Mouse (Mus musculus): ENCODE measurements around the gene Mylip. TPM values are rescaled to one million over a fixed set of nuclear protein-coding genes. Genes with fewer than 3 reads are reported as not detected.
A peak's percentile ranks its signal among the peaks of the same experiment; 100 is the strongest.

The Mylip gene
- total RNA-seq, 4 experiments from 2014 or later, result 14.3 to 28.1 (median 19.6) TPM

GRCm38 (mm10) chr13:45390962-45391853, 1.7 kb downstream of the Mylip start:
- DNase-seq (ENCODE audit: low spot score), result peak; percentile 68

DNA sequence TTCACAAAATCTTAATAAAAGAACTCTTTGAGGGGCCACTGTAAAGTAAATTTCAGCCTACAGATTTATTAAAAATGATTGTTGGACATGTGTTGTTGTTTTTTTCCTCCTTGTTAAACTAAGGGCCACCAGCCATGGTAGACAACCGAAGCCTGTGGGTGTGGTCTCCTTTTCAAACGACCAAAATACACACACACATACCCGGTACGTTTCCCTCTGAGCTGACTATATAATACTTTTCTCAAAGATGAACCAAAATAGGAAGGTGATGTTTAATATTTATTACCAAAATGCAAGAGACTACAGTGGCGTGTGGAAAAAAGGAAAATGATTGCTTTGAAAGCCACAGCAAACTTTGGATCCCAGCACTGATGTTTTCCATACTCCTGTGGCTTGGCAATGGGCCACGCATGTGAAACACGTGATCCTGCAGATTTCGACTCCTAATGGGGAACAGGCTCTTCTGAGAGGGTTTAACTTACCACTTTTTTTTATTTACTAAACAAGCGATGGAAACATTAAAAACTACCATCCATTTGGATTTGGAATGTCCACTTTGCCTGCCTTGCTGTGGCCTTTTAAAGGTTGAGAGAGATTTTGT, 2.4 kb downstream of the Mylip start:
- DNase-seq (ENCODE audit: low spot score), result peak; percentile 75

DNA sequence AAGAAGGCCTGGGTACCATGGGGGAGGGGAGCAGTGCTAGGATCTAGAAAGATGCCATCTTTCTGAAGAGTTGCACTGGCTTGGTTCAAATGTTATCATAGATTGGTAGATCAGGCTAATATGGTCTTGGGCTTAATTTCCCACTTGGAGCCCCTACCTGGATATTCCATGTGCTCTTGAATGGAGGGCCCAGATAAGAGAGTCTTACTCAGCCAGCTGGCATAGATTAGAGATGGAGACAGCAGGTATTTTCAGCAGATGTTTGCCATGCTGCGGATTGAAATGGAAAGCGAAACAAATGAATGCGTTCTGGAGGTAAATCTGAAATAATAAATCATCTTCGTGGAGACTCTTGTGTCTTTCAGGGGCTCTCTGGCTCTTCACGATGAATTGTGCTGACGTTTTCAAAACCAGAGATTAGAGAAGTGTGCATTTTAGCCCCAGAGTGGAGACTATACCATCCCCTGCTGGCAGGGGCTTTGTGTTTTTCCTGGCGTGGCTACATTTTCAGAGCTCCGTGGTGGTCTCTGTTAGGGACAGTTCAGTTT, 4.8 kb downstream of the Mylip start:
- DNase-seq (ENCODE audit: low spot score), result no peak

DNA sequence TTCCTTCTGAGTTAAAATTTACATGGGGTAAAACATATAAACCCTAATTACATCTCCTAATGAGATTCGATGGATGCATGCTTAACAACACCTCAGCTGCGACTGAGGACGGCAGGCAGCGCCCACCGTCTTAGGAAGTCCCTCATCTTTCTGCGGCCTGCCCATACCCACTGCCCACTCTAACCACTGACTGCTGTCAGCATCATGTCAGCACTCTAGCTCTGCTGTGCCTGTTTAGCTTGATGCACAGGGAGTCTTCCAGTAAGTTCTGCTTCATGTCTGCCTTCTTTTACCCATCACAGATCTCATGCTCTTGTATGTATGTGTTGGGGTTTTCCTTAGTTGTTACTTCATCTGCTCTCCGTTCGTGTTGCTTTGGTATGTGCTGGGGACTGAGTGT, 7.2 kb downstream of the Mylip start:
- DNase-seq (ENCODE audit: low spot score), result no peak

DNA sequence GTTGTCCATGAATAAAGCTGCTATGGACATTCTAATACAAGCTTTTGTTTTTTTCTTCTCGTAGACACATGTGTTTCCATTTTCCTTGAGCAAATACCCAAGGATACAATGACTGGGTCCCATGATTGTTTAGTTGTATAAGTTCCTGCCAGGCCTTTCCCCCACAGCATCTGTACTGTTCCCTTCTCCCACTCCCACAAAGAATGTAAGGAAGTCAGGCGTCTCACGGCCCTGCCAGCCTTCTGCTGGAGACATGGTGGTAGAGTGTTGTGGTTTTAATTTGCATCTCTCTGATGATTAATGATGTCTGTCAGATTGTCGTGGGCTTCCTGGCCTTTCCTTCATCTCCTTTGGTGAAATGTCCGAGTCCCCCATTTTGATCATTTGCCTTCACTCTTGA, 7.7 kb downstream of the Mylip start:
- no peak for DNase-seq (ENCODE audit: low spot score)

DNA sequence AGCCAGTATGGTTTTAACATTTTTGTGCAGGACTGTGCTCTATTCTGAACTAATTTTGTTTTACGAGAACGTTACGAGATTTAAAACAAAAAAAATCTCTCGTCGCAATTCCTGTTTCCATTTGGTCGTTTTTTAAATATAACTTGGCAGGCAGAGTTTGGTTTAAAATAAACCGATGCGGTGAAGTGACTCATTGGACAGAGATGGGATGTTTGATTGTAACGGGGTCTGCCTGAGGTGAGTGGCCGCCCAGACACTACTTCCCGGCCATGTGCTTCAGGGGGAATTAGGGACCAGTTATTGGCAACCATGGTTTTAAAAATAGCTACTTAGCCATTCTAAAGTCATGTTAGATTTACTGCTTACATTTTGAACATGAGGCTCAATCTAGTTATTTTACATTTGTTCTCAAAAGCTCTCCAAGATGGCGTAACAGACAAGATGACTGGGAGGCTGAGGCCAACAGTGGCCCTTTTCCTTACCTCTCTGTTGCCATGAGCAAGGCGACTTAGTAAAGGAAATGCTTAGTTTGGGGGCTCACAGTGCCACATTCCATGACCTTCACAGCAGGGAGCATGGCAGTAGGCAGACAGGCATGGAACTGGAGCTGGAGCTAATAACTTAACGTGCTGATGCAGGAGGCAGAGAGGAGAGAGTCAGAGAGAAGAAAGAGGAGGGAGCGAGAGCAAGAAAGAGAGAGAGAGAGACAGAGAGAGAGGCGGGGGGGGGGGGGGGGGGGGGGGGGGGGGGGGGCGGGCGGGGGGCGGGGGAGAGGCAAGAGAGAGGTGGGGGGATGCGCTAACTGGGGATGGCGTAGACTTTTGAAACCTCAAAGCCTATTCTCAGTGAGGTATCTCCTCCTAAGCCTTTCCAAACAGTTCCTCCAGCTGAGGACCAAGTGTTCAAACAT, 8.6 kb downstream of the Mylip start:
- DNase-seq (ENCODE audit: low spot score), result no peak

DNA sequence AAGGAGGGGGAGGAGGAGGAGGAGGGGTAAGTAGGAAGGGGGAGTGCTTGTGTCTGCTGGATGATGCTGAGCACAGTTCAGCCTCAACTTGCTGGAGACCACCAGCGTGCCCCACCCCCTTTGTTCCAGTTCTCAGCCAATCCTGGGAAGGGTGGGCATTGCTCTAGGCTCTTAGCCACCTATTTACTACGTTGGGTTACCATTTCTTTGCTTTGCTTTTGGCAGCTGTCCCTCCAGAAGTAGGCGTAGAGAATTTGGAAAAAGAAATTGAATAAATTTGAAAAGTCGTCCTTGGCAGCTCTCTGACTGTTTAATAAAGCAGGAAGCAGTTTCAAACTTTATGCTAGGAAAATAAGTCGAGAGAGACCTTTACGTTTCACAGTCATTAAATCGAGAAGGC, 11.2 kb downstream of the Mylip start:
- DNase-seq (ENCODE audit: low spot score), result no peak

DNA sequence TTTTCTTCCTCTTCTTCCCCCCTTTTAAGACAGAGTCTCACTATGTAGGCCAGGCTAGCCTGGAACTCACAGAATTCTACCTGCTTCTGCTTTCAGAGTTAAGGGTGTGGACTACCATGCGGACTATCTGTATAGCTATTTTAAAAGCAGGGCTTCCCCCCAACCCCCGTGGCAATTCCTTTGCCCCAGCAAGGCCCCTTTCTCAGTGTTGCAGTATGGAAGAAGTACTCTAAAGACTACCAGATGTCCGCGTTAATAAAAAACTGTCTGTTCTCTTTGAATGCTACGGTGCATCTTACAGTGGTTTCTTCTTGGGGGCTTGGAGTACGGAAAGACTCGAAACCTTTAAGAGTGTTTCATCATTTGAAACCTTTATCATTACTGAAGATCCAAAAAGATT, 12.3 kb downstream of the Mylip start:
- no peak for DNase-seq (ENCODE audit: low spot score)

DNA sequence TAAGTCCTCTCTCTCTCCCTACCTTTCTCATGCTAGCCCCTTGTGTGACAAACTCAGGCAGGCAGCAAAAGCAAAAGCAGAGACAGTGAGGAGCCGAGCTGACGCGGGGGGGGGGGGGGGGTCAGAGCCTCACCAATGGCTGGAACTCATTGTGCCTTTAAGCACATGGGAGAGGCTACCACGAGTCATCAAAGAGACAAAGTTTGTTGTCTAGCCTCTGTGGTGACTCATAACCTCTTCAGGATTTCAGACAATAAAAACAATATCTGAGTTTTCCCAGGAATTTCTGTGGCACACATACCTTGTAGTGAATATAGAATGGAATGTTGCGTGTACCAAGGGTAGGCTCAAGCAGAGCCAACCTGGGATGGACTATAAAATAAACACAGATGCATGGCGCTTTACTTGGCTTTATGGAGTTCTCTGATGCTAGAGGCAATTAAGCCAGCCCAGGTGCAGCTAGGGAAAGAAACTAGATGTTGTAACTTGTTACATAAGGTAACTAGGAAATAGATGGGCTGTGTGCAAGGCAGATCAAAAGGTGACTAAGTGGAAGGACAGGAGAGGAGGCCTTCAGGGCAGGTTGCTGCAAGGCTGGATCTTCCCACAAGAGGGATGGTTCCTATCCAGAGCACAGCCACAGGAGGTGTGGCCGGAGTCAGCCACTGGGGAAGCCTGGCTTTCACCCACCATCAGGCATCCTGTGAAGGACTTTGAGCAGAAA, 12.9 kb downstream of the Mylip start:
- DNase-seq (ENCODE audit: low spot score), result no peak

GRCm38 (mm10) chr13:45404269-45404668, 14.7 kb downstream of the Mylip start:
- no peak for DNase-seq (ENCODE audit: low spot score)

GRCm38 (mm10) chr13:45405194-45405810, 15.8 kb downstream of the Mylip start:
- DNase-seq (ENCODE audit: low spot score), result no peak

DNA sequence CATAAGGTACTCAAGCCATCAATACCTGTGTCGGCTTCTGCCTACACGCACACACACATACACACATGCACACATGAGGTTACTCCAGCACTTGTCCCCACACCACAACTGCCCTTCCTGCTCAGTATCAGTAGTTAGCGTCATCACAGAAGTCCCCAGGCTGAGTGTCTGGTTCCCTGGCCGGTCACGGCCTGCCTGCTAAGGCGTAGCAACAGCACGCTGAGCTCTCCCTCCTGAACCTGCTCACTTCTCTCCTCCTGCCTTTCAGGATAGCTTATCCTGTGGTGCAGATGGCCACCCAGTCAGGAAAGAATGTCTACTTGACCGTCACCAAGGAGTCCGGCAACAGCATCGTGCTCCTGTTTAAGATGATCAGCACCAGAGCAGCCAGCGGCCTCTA, 16.7 kb downstream of the Mylip start:
- no peak for DNase-seq (ENCODE audit: low spot score)

- no peak for DNase-seq (ENCODE audit: low spot score)
These were observed 17.2 kb downstream of the Mylip start for GRCm38 (mm10) chr13:45406703-45407102.

DNA sequence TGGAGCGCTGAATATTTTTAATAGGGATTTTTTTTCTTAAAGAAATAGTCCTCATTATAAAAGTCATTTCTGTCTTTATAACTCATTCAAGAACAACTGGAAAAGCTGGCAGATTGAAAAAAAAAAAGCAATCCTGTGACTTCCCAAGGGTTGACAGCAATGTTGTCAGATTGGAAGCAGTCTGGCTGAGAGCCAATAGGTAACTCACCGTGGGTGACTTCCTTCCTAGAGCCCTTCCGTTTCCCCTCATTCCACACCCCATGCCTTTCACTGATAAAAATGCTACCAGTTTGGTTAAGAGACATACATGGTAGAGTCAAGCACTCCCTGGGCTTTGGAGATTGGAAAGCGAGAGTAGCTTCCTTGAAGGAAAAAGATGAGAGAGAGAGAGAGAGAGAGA, 21.4 kb downstream of the Mylip start:
- no peak for DNase-seq (ENCODE audit: low spot score)

DNA sequence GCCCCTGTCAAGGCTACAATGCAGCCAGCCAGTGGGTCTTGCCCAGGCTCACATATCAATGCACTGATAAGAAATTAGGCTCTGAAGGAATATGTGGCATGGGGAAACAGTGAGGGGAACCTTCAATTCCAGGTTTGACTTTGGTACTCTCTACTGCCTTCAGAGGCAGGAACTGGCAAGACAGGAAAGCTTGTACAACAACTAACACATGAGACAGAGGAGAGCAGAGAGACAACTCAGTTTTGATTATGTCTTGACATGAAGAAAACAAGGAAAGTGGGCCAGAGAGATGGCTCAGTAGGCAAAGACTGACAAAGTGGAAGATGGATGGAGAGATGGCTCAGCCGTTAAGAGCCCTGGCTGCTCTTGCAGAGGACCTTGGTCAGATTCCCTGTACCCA, 23.5 kb downstream of the Mylip start:
- DNase-seq (ENCODE audit: low spot score), result no peak

GRCm38 (mm10) chr13:45414031-45414430, 24.5 kb downstream of the Mylip start:
- no peak for DNase-seq (ENCODE audit: low spot score)

DNA sequence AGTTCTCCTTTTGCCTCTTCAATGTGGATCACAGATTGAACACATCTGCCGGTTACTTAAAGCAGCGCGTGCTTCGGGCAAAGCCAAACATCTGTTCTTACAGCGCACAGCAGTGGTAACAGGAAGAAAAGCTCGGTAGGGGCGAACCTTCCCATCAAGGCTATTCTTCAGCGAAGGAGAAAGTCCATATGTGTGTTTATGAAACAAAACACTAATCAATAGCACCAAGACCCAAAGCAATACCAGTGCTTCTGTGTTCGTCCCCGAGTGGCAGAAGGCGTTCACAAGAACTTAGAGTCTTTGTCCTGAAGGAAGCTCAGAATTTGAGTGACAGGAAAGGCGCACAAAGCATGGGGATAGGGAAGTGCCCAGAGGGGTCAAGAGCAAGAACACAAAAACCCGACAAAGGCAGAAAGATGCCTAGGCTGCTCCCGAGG, 27.1 kb downstream of the Mylip start:
- DNase-seq (ENCODE audit: low spot score), result no peak

DNA sequence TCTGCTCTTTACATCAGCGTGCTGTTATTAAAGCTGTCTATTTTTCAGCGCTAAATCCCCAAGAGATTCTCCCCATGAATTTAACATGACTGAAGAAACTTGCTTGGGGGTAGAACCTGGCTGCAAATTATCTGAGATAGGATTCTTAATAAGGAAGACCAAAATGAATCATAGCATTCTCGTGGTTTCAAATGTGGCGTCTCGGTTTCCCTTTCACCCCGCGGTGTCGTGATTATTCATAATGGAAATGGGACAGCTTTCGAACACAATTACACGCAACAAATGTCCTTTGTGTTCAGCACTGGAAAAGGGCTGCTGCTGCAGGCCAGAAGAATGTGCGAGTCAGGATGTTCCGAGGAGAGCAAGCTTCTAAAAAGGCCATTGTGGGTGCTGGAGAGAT, 29.4 kb downstream of the Mylip start:
- DNase-seq (ENCODE audit: low spot score), result no peak

GRCm38 (mm10) chr13:45422251-45422650, 32.7 kb downstream of the Mylip start:
- no peak for DNase-seq (ENCODE audit: low spot score)

DNA sequence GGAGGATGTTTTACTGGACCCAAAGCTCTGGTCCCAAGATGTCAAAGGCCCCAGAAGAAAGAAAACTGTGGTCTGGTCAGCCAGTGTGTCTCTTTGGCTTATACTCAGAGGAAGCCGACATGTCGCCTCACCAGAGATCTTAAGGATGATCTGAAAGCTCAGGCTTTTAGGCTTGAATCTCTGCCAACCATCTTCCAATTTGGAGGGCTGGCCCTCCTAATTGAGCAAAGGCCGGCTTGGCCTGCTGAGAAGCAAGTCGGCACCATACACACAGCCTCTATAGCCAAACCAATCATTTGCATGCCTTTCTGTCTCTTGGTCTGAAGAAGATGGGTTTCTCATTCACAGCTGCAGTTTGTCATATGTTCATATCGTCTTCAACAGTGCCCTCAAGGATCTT, 33.2 kb downstream of the Mylip start:
- DNase-seq (ENCODE audit: low spot score), result no peak

GRCm38 (mm10) chr13:45423905-45424304, 34.4 kb downstream of the Mylip start:
- no peak for DNase-seq (ENCODE audit: low spot score)

Measured in heart, adult 8-10 months (tissue).